Mouse (Mus musculus): ENCODE data around the gene Rpap3. TPM values are rescaled to one million over a fixed set of nuclear protein-coding genes. Genes with fewer than 3 reads are reported as not detected.

Rpap3 gene
- polyA plus RNA-seq, 1 experiment: 22.8 TPM

GRCm38 (mm10) chr15:97646426-97646825 is 59.2 kb downstream of the Rpap3 start:
- TF ChIP-seq GATA1 (IDR thresholded peaks at IDR 0.05; ENCODE audit: low read length): no peak

GRCm38 (mm10) chr15:97643986-97644385 is 61.6 kb downstream of the Rpap3 start:
- no peak for TF ChIP-seq GATA1 (IDR thresholded peaks at IDR 0.05; ENCODE audit: low read length)

Other genes starting within 250 kb of the Rpap3 start
- gene Endou, start 25.5 kb upstream of the Rpap3 start, polyA plus RNA-seq (2012): not detected in 2 replicates
- gene Rapgef3, start 62.1 kb upstream of the Rpap3 start, polyA plus RNA-seq (2012): 0.05 TPM in 1 of 2 replicates, not detected in the other
- gene Slc48a1, start 72.7 kb upstream of the Rpap3 start, polyA plus RNA-seq (2012): 160 and 171 TPM in 2 replicates
- 128 and 174 TPM in 2 replicates for gene Hdac7, start 138.7 kb upstream of the Rpap3 start, polyA plus RNA-seq (2012)
- not detected in 2 replicates for gene Vdr, start 204.8 kb upstream of the Rpap3 start, polyA plus RNA-seq (2012)

Measured in G1E-ER4 (cell line).